Mouse (Mus musculus): ENCODE data around the gene Haus6.

The Haus6 gene

GRCm38 (mm10) chr4:86561061-86561460 lies 50.8 kb downstream of the Haus6 start:
- no peak for DNase-seq

GRCm38 (mm10) chr4:86559006-86559405 lies 52.8 kb downstream of the Haus6 start:
- no peak for DNase-seq

DNA sequence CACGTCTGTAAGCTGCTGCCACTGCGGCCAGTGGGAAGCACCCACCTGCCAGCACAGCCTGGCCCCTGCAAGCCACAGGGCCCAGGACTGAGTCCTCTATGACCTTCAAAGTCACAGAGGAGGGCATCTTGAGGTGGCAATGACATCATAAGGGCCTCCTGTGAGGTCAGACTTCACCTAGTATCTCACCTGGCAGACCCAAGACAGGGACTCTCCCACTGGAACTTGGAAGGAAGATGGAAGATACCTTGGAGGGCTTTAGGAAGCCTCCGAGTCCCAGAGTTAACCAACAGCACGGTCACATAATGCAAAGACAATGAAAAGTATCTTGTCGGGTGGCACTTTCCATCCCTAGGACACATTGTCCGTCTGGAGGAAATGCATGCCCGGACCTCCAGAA lies 53.6 kb downstream of the Haus6 start, which contains the start of gene Saxo1:
Gene Saxo1, minus strand, starts transcription at position 101 of the 400 bp plus-strand sequence.
- DNase-seq: no peak

- no peak for DNase-seq
Measured at GRCm38 (mm10) chr4:86557371-86557770, 54.5 kb downstream of the Haus6 start.

DNA sequence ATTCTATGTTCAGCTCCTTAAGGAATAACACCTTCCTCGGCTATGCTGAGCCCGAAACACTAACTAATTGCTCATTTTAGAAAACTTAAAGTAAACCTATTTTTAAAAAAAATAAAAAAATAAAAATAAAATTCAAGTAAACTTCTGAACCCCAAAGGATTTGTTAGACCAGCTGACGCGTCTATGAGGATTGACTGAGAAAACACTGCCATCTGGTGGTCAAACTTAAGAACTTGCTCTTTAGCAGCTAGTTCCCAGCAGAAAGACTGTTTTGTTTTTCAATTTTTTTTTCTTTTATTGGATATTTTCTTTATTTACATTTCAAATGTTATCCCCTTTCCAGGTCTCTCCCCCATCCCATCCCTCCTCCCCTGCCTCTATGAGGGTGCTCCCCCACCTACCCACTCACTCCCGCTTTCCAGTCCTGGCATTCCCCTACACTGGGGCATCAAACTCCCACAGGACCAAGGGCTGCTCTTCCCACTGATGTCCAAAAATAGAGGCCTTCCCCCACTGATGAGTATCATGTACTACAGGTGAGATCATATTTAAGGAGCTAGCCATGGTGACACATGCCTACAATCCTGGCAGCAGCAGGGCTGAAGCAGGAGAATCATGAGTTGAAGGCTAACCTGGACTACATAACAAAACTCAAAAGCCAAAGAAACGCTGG lies 56.7 kb downstream of the Haus6 start:
- no peak for DNase-seq

DNA sequence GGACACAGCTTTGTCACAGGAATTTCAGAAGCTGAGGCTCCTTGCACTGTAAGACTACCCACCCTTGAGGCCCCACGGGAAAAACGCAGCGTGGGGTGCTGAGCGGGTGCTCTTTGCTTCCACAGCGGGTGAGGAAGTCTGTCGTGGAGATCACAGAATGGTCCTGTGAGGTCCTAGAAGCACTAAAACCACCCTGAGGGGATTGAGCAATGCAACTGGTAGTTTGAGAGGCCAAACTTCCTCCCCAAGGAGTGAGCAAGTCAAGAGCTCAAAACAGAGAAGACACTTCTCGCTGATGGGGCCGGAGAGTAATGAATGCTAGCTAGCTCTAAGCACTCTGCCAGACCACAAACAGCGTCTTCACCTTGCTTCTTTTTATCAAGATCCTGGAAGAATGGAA lies 63.5 kb downstream of the Haus6 start:
- DNase-seq: no peak

DNA sequence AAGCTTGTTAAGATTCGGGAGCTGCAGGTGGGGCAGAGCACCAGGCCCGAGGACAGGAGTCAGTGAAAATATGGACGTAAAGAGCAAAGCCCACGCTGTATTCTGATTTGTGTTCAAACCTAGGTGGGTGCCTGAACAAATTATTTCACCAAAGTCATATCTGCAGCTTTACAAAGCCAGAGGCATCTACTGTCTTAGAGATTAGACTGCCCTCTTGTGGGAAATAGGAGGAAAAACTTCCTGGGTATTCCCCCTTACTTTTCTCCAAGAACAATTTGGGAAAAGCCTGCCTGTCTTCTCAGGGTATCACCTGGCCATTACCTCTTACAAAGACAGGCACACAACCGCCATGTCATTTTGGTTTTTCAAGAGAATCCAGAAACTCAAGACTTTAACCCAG lies 66.2 kb downstream of the Haus6 start:
- DNase-seq: no peak

- no peak for DNase-seq
Measured at GRCm38 (mm10) chr4:86543999-86544398, 67.9 kb downstream of the Haus6 start.

GRCm38 (mm10) chr4:86541573-86541972 lies 70.3 kb downstream of the Haus6 start:
- DNase-seq: no peak

GRCm38 (mm10) chr4:86538936-86539335 lies 72.9 kb downstream of the Haus6 start:
- DNase-seq: no peak

DNA sequence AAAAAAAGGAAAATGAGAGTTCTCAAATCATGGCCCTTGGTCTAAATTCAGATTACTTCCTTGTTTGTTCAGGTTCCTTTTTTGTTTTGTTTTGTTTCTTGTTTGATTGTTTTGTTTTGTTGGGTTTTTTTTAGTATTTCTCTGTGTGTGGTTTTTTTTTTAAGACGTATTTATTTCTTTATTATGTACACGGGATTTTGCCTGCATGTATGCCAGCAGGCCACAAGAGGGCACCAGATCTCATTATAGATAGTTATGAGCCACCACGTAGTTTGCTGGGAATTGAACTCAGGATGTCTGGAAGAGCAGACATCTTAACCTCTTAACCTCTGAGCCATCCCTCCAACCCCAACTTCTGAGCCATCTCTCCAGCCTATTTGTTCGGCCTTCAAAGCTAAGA lies 73.9 kb downstream of the Haus6 start:
- DNase-seq: peak; percentile 26

DNA sequence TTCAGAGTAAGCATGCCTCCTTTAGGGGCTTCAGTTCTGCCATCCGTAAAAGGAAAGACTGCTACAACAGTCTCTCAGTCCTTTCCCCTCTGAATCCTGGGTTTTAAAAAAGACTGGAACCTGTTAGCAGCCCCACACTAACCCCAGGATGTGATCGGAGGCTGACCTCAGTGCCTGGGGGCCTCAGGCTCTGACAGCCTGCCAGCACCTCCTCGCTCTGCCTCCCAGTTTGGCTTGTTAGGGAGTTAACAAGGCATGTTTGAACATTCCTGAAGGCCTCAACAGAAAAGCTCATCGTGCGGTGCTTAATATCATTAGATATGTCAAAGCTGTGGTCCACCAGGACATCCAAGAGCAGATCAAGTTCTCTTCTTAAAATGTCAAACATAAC lies 77.8 kb downstream of the Haus6 start:
- no peak for DNase-seq

GRCm38 (mm10) chr4:86533406-86534090 lies 78.3 kb downstream of the Haus6 start:
- no peak for DNase-seq

- DNase-seq: no peak
Measured at GRCm38 (mm10) chr4:86529161-86529560, 82.7 kb downstream of the Haus6 start.
